Mouse (Mus musculus): ENCODE data around the gene Sass6.

Gene Sass6

GRCm38 (mm10) chr3:116594728-116595602 lies at the start of gene Sass6:
Gene Sass6 (plus strand): TSS chr3:116594982.
- peak; percentile 90 to 98 for DNase-seq

DNA sequence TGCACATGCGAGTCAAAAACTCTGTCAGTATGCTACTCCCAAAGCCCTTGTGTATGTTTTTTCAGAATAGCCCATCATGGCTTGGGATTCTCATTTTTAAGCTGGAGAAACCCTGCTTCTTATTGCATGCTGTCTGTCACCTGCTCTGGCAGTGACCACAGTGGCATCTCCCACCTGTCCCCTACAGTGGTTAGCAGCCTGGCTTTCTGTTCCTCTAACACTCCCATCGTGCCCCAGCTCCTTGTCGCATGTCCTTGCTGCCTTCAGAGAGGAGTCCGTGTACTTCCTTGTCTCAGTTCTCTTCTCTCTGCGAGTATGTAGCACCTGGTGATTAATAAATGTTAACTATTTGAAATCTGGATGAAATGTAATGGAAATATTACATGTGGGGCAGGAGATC lies 47.4 kb upstream of the Sass6 start:
- DNase-seq = no peak

GRCm38 (mm10) chr3:116551362-116551761 lies 43.4 kb upstream of the Sass6 start:
- no peak for DNase-seq

DNA sequence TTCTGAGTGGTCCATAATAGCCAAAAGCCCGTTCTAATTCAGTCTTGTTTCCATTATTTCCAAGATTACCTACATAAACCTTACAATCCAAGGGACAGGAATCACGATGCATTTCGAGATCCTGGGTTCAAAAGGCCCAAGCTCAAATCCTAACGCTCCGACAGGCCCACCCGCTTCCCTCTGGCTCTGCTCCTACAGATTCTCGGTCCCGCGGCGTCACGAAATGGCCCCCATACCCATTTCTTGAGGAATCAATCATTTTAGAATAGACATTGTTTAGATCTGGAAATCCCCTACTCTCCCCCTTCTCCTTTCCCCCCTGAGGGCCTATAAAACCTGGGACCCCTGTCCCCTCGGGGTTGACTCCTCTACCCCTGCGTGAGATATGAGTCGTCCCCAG lies 33.5 kb upstream of the Sass6 start:
- DNase-seq = peak in 1 of 2 experiments; percentile 13

- no peak for DNase-seq
Measured at GRCm38 (mm10) chr3:116562408-116563094, 32.2 kb upstream of the Sass6 start, which contains the start of gene Lrrc39. Gene Lrrc39 (plus strand): TSS chr3:116562973.

- no peak for DNase-seq
Measured at GRCm38 (mm10) chr3:116563095-116563492, 31.7 kb upstream of the Sass6 start.

- DNase-seq = no peak
Measured at GRCm38 (mm10) chr3:116570628-116571027, 24.2 kb upstream of the Sass6 start.

GRCm38 (mm10) chr3:116577286-116577685 lies 17.5 kb upstream of the Sass6 start:
- no peak for DNase-seq

GRCm38 (mm10) chr3:116582201-116582600 lies 12.6 kb upstream of the Sass6 start:
- DNase-seq = no peak

GRCm38 (mm10) chr3:116594076-116594727 lies 580 bp upstream of the Sass6 start:
- no peak for DNase-seq

GRCm38 (mm10) chr3:116595603-116595991 lies 815 bp downstream of the Sass6 start:
- DNase-seq = no peak

DNA sequence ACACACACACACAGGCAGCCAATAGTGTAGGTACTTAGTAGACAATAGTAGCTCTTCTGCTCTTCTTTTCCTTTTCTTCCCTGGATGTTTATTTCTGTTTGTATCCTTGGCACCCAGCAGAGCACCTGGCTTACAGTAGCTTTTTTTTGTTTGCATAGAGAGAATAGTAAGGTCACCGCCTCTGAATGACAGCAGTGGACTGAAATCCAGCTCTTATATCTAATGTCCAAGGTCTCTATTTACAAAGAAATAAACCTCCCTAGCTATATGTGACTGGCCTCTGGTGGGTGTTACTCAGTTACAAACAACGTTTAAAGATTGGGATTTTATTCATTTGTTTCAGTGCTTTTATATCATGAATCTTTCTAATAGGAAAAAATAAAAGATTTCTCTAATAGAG lies 4.9 kb downstream of the Sass6 start:
- DNase-seq = no peak

GRCm38 (mm10) chr3:116601005-116601404 lies 6.2 kb downstream of the Sass6 start:
- no peak for DNase-seq

GRCm38 (mm10) chr3:116601781-116602180 lies 7.0 kb downstream of the Sass6 start:
- DNase-seq = no peak

DNA sequence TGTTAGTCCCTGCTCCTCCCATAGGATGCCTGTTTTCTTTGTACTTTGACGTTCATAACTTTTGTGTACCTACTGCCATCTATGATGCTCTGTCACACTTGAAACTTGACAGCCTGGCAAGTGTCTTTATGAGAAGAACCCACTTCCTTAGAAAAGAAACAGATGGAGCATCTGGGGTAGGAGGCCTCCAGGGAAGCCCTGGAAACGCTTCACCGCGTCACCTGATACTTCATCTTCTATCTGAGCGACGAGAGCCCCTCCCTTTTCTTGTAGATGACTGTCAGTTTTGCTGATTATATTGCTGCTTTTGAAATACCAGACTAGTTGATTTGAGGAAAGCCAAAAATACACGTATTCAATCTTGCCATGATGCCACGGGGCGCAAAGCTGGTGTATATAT lies 9.8 kb downstream of the Sass6 start:
- no peak for DNase-seq

DNA sequence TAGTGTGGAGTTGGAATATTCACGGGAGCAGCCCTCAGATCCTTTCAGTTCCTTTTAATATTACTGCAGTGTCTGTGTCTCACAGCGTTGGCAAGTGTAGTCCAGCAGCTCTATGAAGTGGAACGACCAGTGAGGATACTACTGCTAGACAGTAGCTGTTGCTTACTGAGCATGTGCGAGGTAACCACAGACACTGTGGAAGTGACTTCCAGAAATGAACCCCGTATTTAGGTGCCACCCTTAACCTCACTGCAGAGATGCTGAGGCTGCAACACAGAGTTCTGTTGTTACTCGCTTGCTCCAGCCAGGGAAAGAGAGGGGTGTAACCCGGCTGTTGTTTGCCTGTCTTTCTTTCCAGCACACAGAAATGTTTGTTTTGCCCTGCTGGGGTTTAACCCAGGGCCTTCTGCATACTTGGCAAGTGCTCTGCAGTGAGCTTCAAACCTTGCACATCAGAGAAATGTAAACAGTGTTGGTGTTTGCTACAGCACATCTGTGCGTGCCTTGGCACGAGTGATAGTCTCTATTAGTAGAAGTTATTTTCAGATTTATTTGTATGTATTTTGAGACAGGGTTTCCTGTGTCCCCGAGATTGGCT lies 19.6 kb downstream of the Sass6 start, which contains the start of gene Trmt13:
Gene Trmt13, minus strand, starts transcription at position 293 of the 598 bp plus-strand sequence.
- DNase-seq = no peak

GRCm38 (mm10) chr3:116615318-116616068 lies 20.7 kb downstream of the Sass6 start:
- no peak for DNase-seq

- no peak for DNase-seq
Measured at GRCm38 (mm10) chr3:116618855-116619254, 24.1 kb downstream of the Sass6 start.

DNA sequence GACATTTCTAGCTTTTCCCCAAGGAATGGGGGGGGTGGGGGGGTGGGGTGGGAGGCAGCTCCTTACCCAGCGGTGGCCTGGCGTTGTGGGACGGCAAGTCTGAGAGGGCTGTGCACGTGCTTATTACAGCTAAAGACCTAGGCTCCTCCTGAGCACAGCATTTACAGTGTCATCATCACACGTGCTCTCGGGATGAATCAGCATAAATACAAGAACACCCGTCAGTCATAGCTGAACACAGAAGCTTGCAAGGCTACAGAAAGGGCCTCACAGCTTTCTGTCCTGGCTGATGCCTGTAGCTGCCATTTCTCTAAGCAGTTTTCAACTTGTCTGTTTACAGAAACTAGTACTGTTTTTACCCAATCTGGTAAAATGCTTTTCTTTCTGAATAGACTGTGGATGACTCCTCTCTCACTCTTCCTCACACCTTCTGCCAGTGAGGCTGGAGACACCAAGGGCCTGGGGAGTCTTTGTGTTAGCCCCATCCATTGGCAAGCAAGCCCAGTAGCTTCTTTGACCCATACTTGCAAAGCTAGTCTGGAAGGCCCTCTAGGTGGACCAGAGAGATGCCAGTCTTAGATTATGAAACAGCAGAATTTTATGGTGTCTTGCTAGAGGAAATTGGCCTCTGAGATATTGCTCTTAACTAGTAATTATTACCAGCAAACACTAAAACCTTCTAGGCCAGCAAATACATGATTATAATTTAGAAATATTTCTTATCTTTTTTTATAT lies 26.0 kb downstream of the Sass6 start:
- DNase-seq = no peak

GRCm38 (mm10) chr3:116622641-116623040 lies 27.9 kb downstream of the Sass6 start:
- no peak for DNase-seq

- no peak for DNase-seq
Measured at GRCm38 (mm10) chr3:116631459-116631858, 36.7 kb downstream of the Sass6 start.

Data from spleen, adult 18-20 months (tissue).